In genomic region chr4:17360796-17361195, GRCm38 (mm10) we compare ENCODE assay signal across 17 mouse cellular contexts.
DNase-seq lines count a peak whose midpoint lies in the region; ATAC-seq and TF ChIP-seq lines count a peak whose summit lies in the region.
"Had no signal": no experiment of that assay in that cellular context is flagged by ENCODE, and none has a peak within 500 bp of the region (broad histone marks: within the 10 kb centered on the region; RNA-seq: fewer than 3 reads in every experiment).

No protein-coding gene starts in this region.

- peak; percentile 44; the same call in 1 of the 2 replicates for ATAC-seq in limb, embryonic 14.5 days (ENCODE audit: low FRiP score, low read depth)
- ATAC-seq: forebrain, embryonic 14.5 days; forebrain, embryonic 16.5 days had no signal

- no peak overlapping the region for H3K27ac ChIP-seq in limb, embryonic 14.5 days (replicated peaks; ENCODE audit: low read depth, low read length)
- H3K27ac ChIP-seq in limb, embryonic 10.5 days = no peak overlapping the region
- H3K27ac ChIP-seq: embryonic facial prominence, embryonic 13.5 days; embryonic facial prominence, embryonic 15.5 days; forebrain, embryonic 10.5 days; forebrain, embryonic 12.5 days had no signal

- H3K4me1 ChIP-seq in limb, embryonic 14.5 days (ENCODE audit: control insufficient read depth, insufficient read depth, low read length) = no peaks in the 10 kb centered on the region
- H3K4me1 ChIP-seq in limb, embryonic 10.5 days = no peaks in the 10 kb centered on the region
- H3K4me1 ChIP-seq: embryonic facial prominence, embryonic 13.5 days; embryonic facial prominence, embryonic 15.5 days; forebrain, embryonic 10.5 days; forebrain, embryonic 12.5 days had no signal

- H3K4me2 ChIP-seq in limb, embryonic 14.5 days (replicated peaks; ENCODE audit: low read depth, low read length, severe bottlenecking) = no peak overlapping the region
- H3K4me2 ChIP-seq: embryonic facial prominence, embryonic 13.5 days; embryonic facial prominence, embryonic 15.5 days; forebrain, embryonic 12.5 days had no signal

- no peaks in the 10 kb centered on the region for H3K36me3 ChIP-seq in limb, embryonic 14.5 days (ENCODE audit: control insufficient read depth, insufficient read depth, low read length)
- no peaks in the 10 kb centered on the region for H3K36me3 ChIP-seq in limb, embryonic 10.5 days
- H3K36me3 ChIP-seq: embryonic facial prominence, embryonic 13.5 days; embryonic facial prominence, embryonic 15.5 days; forebrain, embryonic 10.5 days; forebrain, embryonic 12.5 days had no signal

- H3K4me3 ChIP-seq in limb, embryonic 14.5 days (replicated peaks; ENCODE audit: low read length) = no peak overlapping the region
- no peak overlapping the region for H3K4me3 ChIP-seq in limb, embryonic 10.5 days
- H3K4me3 ChIP-seq: embryonic facial prominence, embryonic 13.5 days; embryonic facial prominence, embryonic 15.5 days; erythroblast, embryonic 14.5 days; forebrain, embryonic 10.5 days; forebrain, embryonic 12.5 days had no signal

- peak; percentile 6 to 14 for DNase-seq in cerebellum, postnatal 10 days
- DNase-seq in cerebellum, adult 8-10 months = no peak
- peak; percentile 33 for DNase-seq in limb, embryonic 14.5 days (ENCODE audit: low spot score)
- no peak for DNase-seq in limb, embryonic 10.5 days (ENCODE audit: low spot score)
- peak; percentile 23 for DNase-seq in mesoderm, embryonic 11.5 days (ENCODE audit: low read depth, low spot score)
- no peak for DNase-seq in liver
- DNase-seq: adrenal gland, adult 2 months; adrenal gland, postnatal 10 days; adrenal gland, postnatal 25 days; cerebellum, adult 11-12 months had no signal

- 56% methylated on average over 2 of the region's 2 CpGs for WGBS in limb, embryonic 14.5 days
- 87% methylated on average over 2 of the region's 2 CpGs for WGBS in limb, embryonic 10.5 days

- TF ChIP-seq POLR2A in limb, embryonic 14.5 days (IDR thresholded peaks at IDR 0.05; ENCODE audit: borderline replicate concordance, extremely low read depth, insufficient read depth, insufficient read length) = no peak

- no peaks in the 10 kb centered on the region for H3K27me3 ChIP-seq in limb, embryonic 14.5 days (ENCODE audit: control insufficient read depth, insufficient read depth, low read length)
- no peaks in the 10 kb centered on the region for H3K27me3 ChIP-seq in limb, embryonic 10.5 days (ENCODE audit: low read depth, poor library complexity, severe bottlenecking)
- H3K27me3 ChIP-seq: embryonic facial prominence, embryonic 13.5 days; embryonic facial prominence, embryonic 15.5 days; forebrain, embryonic 12.5 days had no signal

- H3K9ac ChIP-seq in limb, embryonic 14.5 days (ENCODE audit: low read depth, low read length, severe bottlenecking) = no peak overlapping the region
- H3K9ac ChIP-seq: embryonic facial prominence, embryonic 13.5 days; embryonic facial prominence, embryonic 15.5 days; forebrain, embryonic 12.5 days had no signal

- no peaks in the 10 kb centered on the region; the same call in 1 of the 2 replicates for H3K9me3 ChIP-seq in limb, embryonic 14.5 days (ENCODE audit: control insufficient read depth, low read length)
- H3K9me3 ChIP-seq in limb, embryonic 10.5 days (replicated peaks) = no peaks in the 10 kb centered on the region
- H3K9me3 ChIP-seq: embryonic facial prominence, embryonic 13.5 days; embryonic facial prominence, embryonic 15.5 days; forebrain, embryonic 10.5 days; forebrain, embryonic 12.5 days had no signal

Comparison
In these comparisons a context has a peak if more than half of its experiments do, and no peak if none do; other contexts are left out.
1. DNase-seq: peak in cerebellum, postnatal 10 days (2 of 2), limb, embryonic 14.5 days (single experiment) and mesoderm, embryonic 11.5 days (single experiment); none in cerebellum, adult 8-10 months (single experiment), limb, embryonic 10.5 days (single experiment) and liver (single experiment).